Mouse (Mus musculus) forebrain, postnatal 0 days (tissue): ENCODE results near the gene Tma7. TPM values are rescaled to one million over a fixed set of nuclear protein-coding genes. Genes with fewer than 3 reads are reported as not detected.
A peak's percentile ranks its signal among the peaks of the same experiment; 100 is the strongest.

Source experiments
- ATAC-seq: fragments of 200-750 bp; cut with Nextera tagmentation; 2 replicates; pipeline ENCODE4 v1.8.0; 2017; ENCODE audit warnings: mild to moderate bottlenecking, moderate library complexity
- DNase-seq: peaks from one replicate; pipeline ENCODE4 v3.0.0-alpha.2; 2015
- H3K27ac ChIP-seq: fragments of 300-500 bp; sonication (generic); 2 replicates; pipeline ENCODE4 v1.5.1; 2014; ENCODE audit warnings: low read depth, mild to moderate bottlenecking, antibody characterized with exemption, low read length, moderate library complexity, mixed read lengths
- H3K27me3 ChIP-seq: fragments of 300-500 bp; sonication (generic); 2 replicates; pipeline ENCODE4 v1.6.1; 2014; ENCODE audit warnings: mild to moderate bottlenecking, low read length, mixed read lengths; ENCODE audit not compliant: insufficient read depth
- H3K36me3 ChIP-seq: fragments of 300-500 bp; sonication (generic); 2 replicates; pipeline ENCODE4 v1.6.1; 2014; ENCODE audit warnings: mild to moderate bottlenecking, moderate library complexity; ENCODE audit not compliant: insufficient read depth
- H3K4me1 ChIP-seq: fragments of 300-500 bp; sonication (generic); 2 replicates; pipeline ENCODE4 v1.6.1; 2014; ENCODE audit warnings: antibody characterized with exemption; ENCODE audit not compliant: insufficient read depth
- H3K4me2 ChIP-seq: fragments of 300-500 bp; sonication (generic); 2 replicates; pipeline ENCODE4 v1.6.1; 2014; ENCODE audit warnings: low read depth, mild to moderate bottlenecking, moderate library complexity
- H3K4me3 ChIP-seq: fragments of 300-500 bp; sonication (generic); 2 replicates; pipeline ENCODE4 v1.5.1; 2014; ENCODE audit warnings: low read depth, low read length, mixed read lengths
- H3K9ac ChIP-seq: fragments of 300-500 bp; sonication (generic); 2 replicates; pipeline ENCODE4 v1.6.1; 2014; ENCODE audit warnings: mild to moderate bottlenecking
- H3K9me3 ChIP-seq: fragments of 300-500 bp; sonication (generic); 2 replicates; pipeline ENCODE4 v1.6.1; 2016; ENCODE audit warnings: low read length
- CTCF ChIP-seq: sonication (generic); IDR thresholded peaks from 2 replicates; pipeline ENCODE4 v1.5.1; 2016; ENCODE audit warnings: antibody characterized with exemption, control low read depth, low read depth
- WGBS: fragments of 180-500 bp; shearing (Covaris S2); extraction: QIAGEN DNeasy Blood & Tissue Kit; methylation state at CpG from one replicate; pipeline ENCODE4 v1.1.7; 2014; 5-methylcytosine and 5-hydroxymethylcytosine counted together
- polyA plus RNA-seq: library from polyadenylated mRNA; unstranded; fragments of >200 nt; fragmentation: Nextera tagmentation; extraction: Ambion mirVana; gene quantifications from 2 replicates; pipeline ENCODE4 v1.2.1, GENCODE M21; 2015
- total RNA-seq: library from RNA; depleted of rRNA; stranded (reverse); fragments of >200 nt; gene quantifications from 2 replicates; pipeline ENCODE4 v1.2.3, GENCODE M21; 2014

Gene Tma7
- total and polyA plus RNA-seq, 2 experiments from 2014 or later = 177 to 695 TPM

- ATAC-seq = no peak
- no peak for TF ChIP-seq CTCF
- Histone ChIP-seq H3K4me3 (no peak overlapping the region), H3K4me2 (0 out of 2 replicates have a peak overlapping the region, but pooled peaks have one; percentile 60), H3K9me3 (no peaks in the 10 kb centered on the region), H3K27ac (peak overlapping the region; percentile 84; the same call in 1 of the 2 replicates), H3K9ac (no peak overlapping the region), H3K4me1 (no peaks in the 10 kb centered on the region), H3K27me3 (no peaks in the 10 kb centered on the region), H3K36me3 (peaks cover 56% of the 10 kb centered on the region)
- WGBS = 94% methylated on average over 19 of the region's 19 CpGs
- DNase-seq = no peak
Observed at GRCm38 (mm10) chr9:109058006-109058765, 24.2 kb downstream of the Tma7 start.

DNA sequence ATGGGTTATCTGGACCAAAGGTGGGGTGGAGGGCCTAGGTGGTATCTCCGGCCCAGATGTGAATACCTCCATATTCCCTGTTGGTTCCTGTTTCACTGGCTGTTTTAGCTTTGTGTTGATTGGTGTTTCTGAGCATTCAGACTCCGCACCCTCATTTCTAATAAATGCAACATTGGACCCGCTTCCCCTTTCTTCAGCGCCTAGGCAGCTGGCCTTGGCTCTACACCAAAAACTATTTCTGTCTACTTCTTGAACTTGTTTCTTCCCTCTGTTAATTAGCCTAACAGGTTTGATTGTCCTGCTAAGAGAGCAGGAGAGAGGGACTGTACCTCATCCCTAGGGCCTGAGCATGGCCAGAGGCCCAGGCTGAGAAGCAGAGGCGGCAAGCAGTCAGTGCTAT, 24.8 kb downstream of the Tma7 start:
- 81% methylated on average over 5 of the region's 5 CpGs for WGBS
- no peaks in the 10 kb centered on the region for H3K27me3 ChIP-seq
- H3K4me2 ChIP-seq = no peak overlapping the region
- peaks cover 49% of the 10 kb centered on the region for H3K36me3 ChIP-seq
- no peak overlapping the region for H3K4me3 ChIP-seq
- TF ChIP-seq CTCF = no peak
- H3K9ac ChIP-seq = no peak overlapping the region
- ATAC-seq (no peak), DNase-seq (no peak)
- no peaks in the 10 kb centered on the region for H3K9me3 ChIP-seq
- H3K4me1 ChIP-seq = no peaks in the 10 kb centered on the region
- H3K27ac ChIP-seq = no peak overlapping the region

GRCm38 (mm10) chr9:109056916-109057315, 25.5 kb downstream of the Tma7 start:
- no peaks in the 10 kb centered on the region for H3K4me1 ChIP-seq
- no peak for ATAC-seq
- WGBS = 85% methylated on average over 4 of the region's 4 CpGs

DNA sequence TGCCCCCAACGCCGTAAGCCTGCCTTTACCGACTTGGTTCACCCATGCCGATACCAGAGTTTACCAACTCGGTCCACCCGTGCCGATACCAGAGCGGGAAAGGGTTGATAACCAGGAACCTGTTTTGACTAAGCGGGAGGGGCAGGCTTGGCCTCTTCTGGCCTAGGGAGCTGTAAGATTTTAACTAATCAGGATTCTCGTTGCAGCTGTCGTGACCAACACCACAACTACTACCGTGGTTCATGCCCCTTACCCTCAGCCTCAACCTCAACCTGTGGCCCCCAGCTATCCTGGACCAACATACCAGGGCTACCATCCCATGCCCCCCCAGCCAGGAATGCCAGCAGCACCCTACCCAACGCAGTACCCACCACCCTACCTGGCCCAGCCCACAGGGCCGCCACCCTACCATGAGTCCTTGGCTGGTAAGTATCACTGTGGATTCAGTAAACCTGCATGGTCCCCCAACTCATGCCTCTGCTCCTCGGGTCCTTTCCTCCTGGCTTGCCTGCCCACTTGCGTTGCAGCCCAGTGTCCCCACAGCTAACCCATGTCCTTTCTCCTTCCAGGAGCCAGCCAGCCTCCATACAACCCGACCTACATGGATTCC, 26.2 kb downstream of the Tma7 start:
- ATAC-seq = no peak
- H3K4me1 ChIP-seq = no peaks in the 10 kb centered on the region
- no peak overlapping the region for H3K27ac ChIP-seq
- DNase-seq = no peak
- WGBS = 92% methylated on average over 17 of the region's 17 CpGs
- no peaks in the 10 kb centered on the region for H3K27me3 ChIP-seq
- no peak for TF ChIP-seq CTCF
- H3K4me2 ChIP-seq = no peak overlapping the region
- no peak overlapping the region for H3K9ac ChIP-seq
- no peak overlapping the region for H3K4me3 ChIP-seq
- peaks cover 40% of the 10 kb centered on the region for H3K36me3 ChIP-seq
- H3K9me3 ChIP-seq = no peaks in the 10 kb centered on the region

More at GRCm38 (mm10) chr9:109056916-109057315, 25.5 kb downstream of the Tma7 start:
- Histone ChIP-seq H3K27ac (no peak overlapping the region), H3K36me3 (peaks cover 44% of the 10 kb centered on the region), H3K4me3 (no peak overlapping the region), H3K9ac (no peak overlapping the region), H3K9me3 (no peaks in the 10 kb centered on the region), H3K27me3 (no peaks in the 10 kb centered on the region), H3K4me2 (no peak overlapping the region)
- TF ChIP-seq CTCF = no peak
- no peak for DNase-seq

- H3K27ac ChIP-seq = peak overlapping the region; percentile 75
- peaks cover 34% of the 10 kb centered on the region for H3K36me3 ChIP-seq
- peak overlapping the region; percentile 53 for H3K4me2 ChIP-seq
- H3K9me3 ChIP-seq = no peaks in the 10 kb centered on the region
- H3K4me3 ChIP-seq = peak overlapping the region; percentile 30
- DNase-seq (no peak), ATAC-seq (no peak)
- no peaks in the 10 kb centered on the region for H3K27me3 ChIP-seq
- no peaks in the 10 kb centered on the region for H3K4me1 ChIP-seq
- H3K9ac ChIP-seq = peak overlapping the region; percentile 49
- no peak for TF ChIP-seq CTCF
- whole genome bisulfite sequencing = 85% methylated on average over 12 of the region's 12 CpGs
Observed at GRCm38 (mm10) chr9:109055271-109056030, 26.9 kb downstream of the Tma7 start.

GRCm38 (mm10) chr9:109054712-109055111, 27.7 kb downstream of the Tma7 start:
- ATAC-seq = peak; percentile 86
- H3K27me3 ChIP-seq = no peaks in the 10 kb centered on the region
- H3K9me3 ChIP-seq = no peaks in the 10 kb centered on the region
- peak; percentile 78 for DNase-seq
- H3K36me3 ChIP-seq = peaks cover 29% of the 10 kb centered on the region
- no peaks in the 10 kb centered on the region for H3K4me1 ChIP-seq
- H3K9ac ChIP-seq = peak overlapping the region; percentile 49
- TF ChIP-seq CTCF = no peak
- H3K4me3 ChIP-seq = peak overlapping the region; percentile 30
- 15% methylated on average over 7 of the region's 7 CpGs for WGBS
- H3K27ac ChIP-seq = peak overlapping the region; percentile 75
- H3K4me2 ChIP-seq = peak overlapping the region; percentile 53
